13 mouse cellular contexts compared by ENCODE assay signal in the genomic region with DNA sequence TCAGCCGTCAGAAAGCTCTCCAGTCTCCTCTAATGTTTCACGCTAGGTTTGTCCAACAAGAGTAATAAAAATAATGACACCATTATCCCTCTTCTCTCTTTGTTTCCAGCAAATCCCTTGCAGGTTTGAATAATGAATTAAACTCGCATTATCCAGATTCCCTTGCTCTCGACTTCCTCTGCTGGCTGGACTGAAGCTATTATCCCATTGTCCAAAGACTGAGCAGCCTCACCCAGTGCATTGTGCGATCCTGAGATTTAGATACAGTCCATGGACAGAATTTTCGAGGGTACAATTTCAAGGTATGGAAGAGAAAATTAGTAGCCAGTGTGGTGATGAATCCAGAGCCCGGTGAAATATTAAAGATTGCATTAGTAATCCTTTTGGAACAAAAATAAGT.
"Had no signal": no experiment of that assay in that cellular context is flagged by ENCODE, and none has a peak within 500 bp of the region (broad histone marks: within the 10 kb centered on the region; RNA-seq: fewer than 3 reads in every experiment).

No protein-coding gene starts in this region.

- H3K27me3 ChIP-seq: limb, embryonic 13.5 days had no signal

- H3K36me3 ChIP-seq: limb, embryonic 13.5 days had no signal

- ATAC-seq: lung, postnatal 0 days had no signal

- H3K4me3 ChIP-seq: limb, embryonic 13.5 days had no signal

- DNase-seq: kidney, adult 9 months; kidney, postnatal 36 days; left cerebral cortex, postnatal 4 days; lung, adult 2 months; lung, postnatal 36 days; right cerebral cortex, postnatal 4 days; spleen, adult 18-20 months; thymus, adult 18-20 months; thymus, postnatal 14 days had no signal

- H3K4me2 ChIP-seq: limb, embryonic 13.5 days had no signal

- H3K9ac ChIP-seq: limb, embryonic 13.5 days; liver, embryonic 14.5 days had no signal

- H3K9me3 ChIP-seq: limb, embryonic 13.5 days had no signal

- H3K27ac ChIP-seq: kidney, postnatal 0 days; limb, embryonic 13.5 days; liver, embryonic 14.5 days had no signal

- H3K4me1 ChIP-seq: limb, embryonic 13.5 days had no signal
